Mouse (Mus musculus): ENCODE results near the gene Oas1h. TPM values are rescaled to one million over a fixed set of nuclear protein-coding genes. Genes with fewer than 3 reads are reported as not detected.
"Not testable (repeated sequence)": the region's sequence is repeated elsewhere in the genome, so short reads cannot be mapped to it uniquely, and the experiment has no call there.

The Oas1h gene
- total RNA-seq, 2 experiments from 2014 or later, result not detected

GRCm38 (mm10) chr5:120849601-120850136, 11.6 kb upstream of the Oas1h start:
- H3K27ac ChIP-seq, result no peak overlapping the region
- intact Hi-C loops (cut with DNase I), result no loop called here
- TF ChIP-seq CTCF (IDR thresholded peaks at IDR 0.05), result peak; percentile 68
- no peak overlapping the region for H3K4me3 ChIP-seq
- peak; percentile 11 to 24 for DNase-seq (ENCODE audit: extremely low spot score in 1 of 2, low spot score in 2 of 2)

- no peak for DNase-seq (ENCODE audit: extremely low spot score in 1 of 2, low spot score in 2 of 2)
- H3K4me3 ChIP-seq, result no peak overlapping the region
- intact Hi-C loops (cut with DNase I), result no loop called here
- no peak for TF ChIP-seq CTCF (IDR thresholded peaks at IDR 0.05)
- no peak overlapping the region for H3K27ac ChIP-seq
Measured at GRCm38 (mm10) chr5:120859241-120859640, 2.0 kb upstream of the Oas1h start.

- Histone ChIP-seq H3K27ac (no peak overlapping the region), H3K4me3 (no peak overlapping the region)
- DNase-seq (ENCODE audit: extremely low spot score in 1 of 2, low spot score in 2 of 2), result no peak
- peak; percentile 38 for TF ChIP-seq CTCF (IDR thresholded peaks at IDR 0.05)
- intact Hi-C loops (cut with DNase I), result no loop called here
Measured at GRCm38 (mm10) chr5:120865336-120865860, 4.2 kb downstream of the Oas1h start.

GRCm38 (mm10) chr5:120869436-120870015, 8.3 kb downstream of the Oas1h start:
- DNase-seq (ENCODE audit: extremely low spot score in 1 of 2, low spot score in 2 of 2), result no peak
- TF ChIP-seq CTCF (IDR thresholded peaks at IDR 0.05), result no peak
- intact Hi-C loops (cut with DNase I), result loop anchor here (5.0 kb wide), 1 partner anchor 38 kb away; the partner anchor contains the start of gene Oas1a
- no peak overlapping the region for H3K27ac ChIP-seq
- H3K4me3 ChIP-seq, result no peak overlapping the region

- intact Hi-C loops (cut with DNase I), result loop anchor here (5.0 kb wide), 1 partner anchor 37 kb away; the partner anchor contains the start of gene Oas1a
- Histone ChIP-seq H3K4me3 (no peak overlapping the region), H3K27ac (no peak overlapping the region)
- TF ChIP-seq CTCF (IDR thresholded peaks at IDR 0.05), result no peak
- no peak for DNase-seq (ENCODE audit: extremely low spot score in 1 of 2, low spot score in 2 of 2)
Measured at GRCm38 (mm10) chr5:120870081-120870480, 8.9 kb downstream of the Oas1h start.

GRCm38 (mm10) chr5:120870782-120871181, 9.6 kb downstream of the Oas1h start:
- H3K27ac ChIP-seq, result no peak overlapping the region
- DNase-seq (ENCODE audit: extremely low spot score in 1 of 2, low spot score in 2 of 2), result no peak
- TF ChIP-seq CTCF (IDR thresholded peaks at IDR 0.05), result no peak
- no peak overlapping the region for H3K4me3 ChIP-seq
- intact Hi-C loops (cut with DNase I), result loop anchor here (5.0 kb wide), 1 partner anchor 37 kb away; the partner anchor contains the start of gene Oas1a

- Histone ChIP-seq H3K27ac (no peak overlapping the region), H3K4me3 (no peak overlapping the region)
- TF ChIP-seq CTCF (IDR thresholded peaks at IDR 0.05), result no peak
- DNase-seq (ENCODE audit: extremely low spot score in 1 of 2, low spot score in 2 of 2), result no peak
- intact Hi-C loops (cut with DNase I), result loop anchor here (5.0 kb wide), 1 partner anchor 36 kb away; the partner anchor contains the start of gene Oas1a
Measured at GRCm38 (mm10) chr5:120871469-120871868, 10.2 kb downstream of the Oas1h start.

- H3K4me3 ChIP-seq; DNase-seq (ENCODE audit: extremely low spot score in 1 of 2, low spot score in 2 of 2); intact Hi-C loops (cut with DNase I); H3K27ac ChIP-seq: not testable (repeated sequence)
Measured at GRCm38 (mm10) chr5:120876839-120877238, 15.6 kb downstream of the Oas1h start.

- H3K27ac ChIP-seq; intact Hi-C loops (cut with DNase I); DNase-seq (ENCODE audit: extremely low spot score in 1 of 2, low spot score in 2 of 2); H3K4me3 ChIP-seq: not testable (repeated sequence)
Measured at GRCm38 (mm10) chr5:120877407-120877806, 16.2 kb downstream of the Oas1h start.

GRCm38 (mm10) chr5:120878803-120879202, 17.6 kb downstream of the Oas1h start:
- not testable (repeated sequence) for H3K4me3 ChIP-seq; H3K27ac ChIP-seq; DNase-seq (ENCODE audit: extremely low spot score in 1 of 2, low spot score in 2 of 2)
- intact Hi-C loops (cut with DNase I), result loop anchor here (2.0 kb wide), 1 partner anchor 20 kb away; no protein-coding TSS in a partner anchor

GRCm38 (mm10) chr5:120881681-120882080, 20.5 kb downstream of the Oas1h start:
- DNase-seq (ENCODE audit: extremely low spot score in 1 of 2, low spot score in 2 of 2); H3K4me3 ChIP-seq; H3K27ac ChIP-seq; intact Hi-C loops (cut with DNase I): not testable (repeated sequence)

- intact Hi-C loops (cut with DNase I); H3K4me3 ChIP-seq; DNase-seq (ENCODE audit: extremely low spot score in 1 of 2, low spot score in 2 of 2); H3K27ac ChIP-seq: not testable (repeated sequence)
Measured at GRCm38 (mm10) chr5:120887413-120887812, 26.2 kb downstream of the Oas1h start, which contains the start of gene Oas1g. TSS of gene Oas1g (minus strand) at chr5:120887613.

Data from left cerebral cortex, adult 2 months (tissue).